Mouse (Mus musculus) E14TG2a.4 (cell line): ENCODE measurements around the gene Prdm1.

Source experiments
- H3K27me3 ChIP-seq: 2 replicates; pipeline ENCODE4 v1.6.1; 2014; ENCODE audit warnings: low read length, control low read depth; ENCODE audit not compliant: insufficient read depth
- H3K36me3 ChIP-seq: 2 replicates; pipeline ENCODE4 v1.6.1; 2014; ENCODE audit warnings: low read length, control low read depth; ENCODE audit not compliant: insufficient read depth
- H3K4me1 ChIP-seq: replicated peaks from 2 replicates; pipeline ENCODE4 v1.6.1; 2014; ENCODE audit warnings: low read depth, low read length, control low read depth
- H3K4me3 ChIP-seq: replicated peaks from 2 replicates; pipeline ENCODE4 v1.5.1; 2014; ENCODE audit warnings: mild to moderate bottlenecking, low read length
- H3K9me3 ChIP-seq: 2 replicates; pipeline ENCODE4 v1.6.1; 2014; ENCODE audit warnings: low read length, control low read depth
- CTCF ChIP-seq: conservative IDR thresholded peaks from 2 replicates; pipeline ENCODE4 v1.5.1; 2014; ENCODE audit warnings: low read length
- NANOG ChIP-seq: IDR thresholded peaks from 2 replicates; pipeline ENCODE4 v1.6.1; 2014; ENCODE audit warnings: borderline replicate concordance, low read length, mixed read lengths
- POU5F1 ChIP-seq: IDR thresholded peaks from 2 replicates; pipeline ENCODE4 v1.6.1; 2014; ENCODE audit warnings: low read length, borderline replicate concordance

Prdm1 gene

DNA sequence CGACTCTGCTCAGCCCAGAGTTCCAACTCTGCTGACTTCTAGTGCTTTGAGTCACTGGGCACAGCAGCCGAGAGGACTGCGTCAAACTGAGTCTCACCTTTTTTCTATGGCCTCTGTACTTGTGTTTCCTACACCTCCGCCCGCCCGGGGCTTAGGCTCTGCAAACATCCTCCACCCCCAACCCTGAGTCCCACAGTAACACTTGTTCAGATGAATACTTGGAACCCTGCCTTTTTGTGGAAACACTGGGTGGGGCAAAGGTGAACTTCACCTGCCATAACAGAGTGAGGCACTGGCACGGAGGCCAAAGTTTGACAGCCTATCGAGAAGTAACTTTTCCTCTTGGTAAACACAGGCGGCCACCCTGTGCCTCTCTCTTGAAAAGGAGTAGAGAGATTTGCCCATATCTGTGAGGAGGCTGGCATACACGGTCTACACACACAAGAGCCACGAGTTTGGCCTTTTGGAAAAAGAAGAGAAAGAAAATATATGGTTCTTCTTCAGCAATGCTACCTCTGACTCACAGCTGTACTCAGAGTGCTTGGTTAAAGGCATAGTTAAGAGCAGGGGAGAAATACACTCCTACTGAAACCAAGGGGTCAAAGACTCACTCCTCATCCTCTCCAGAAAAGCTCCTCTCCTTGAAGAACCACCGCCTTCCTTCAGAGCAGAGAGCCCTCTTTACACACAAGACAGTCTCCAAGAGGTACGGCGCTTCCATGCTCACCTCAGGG is 80.7 kb downstream of the Prdm1 start:
- Histone ChIP-seq H3K9me3 (no peaks in the 10 kb centered on the region), H3K4me1 (peaks cover 83% of the 10 kb centered on the region), H3K36me3 (peaks cover 40% of the 10 kb centered on the region), H3K4me3 (peak overlapping the region; percentile 24; the same call in 1 of the 2 replicates), H3K27me3 (no peaks in the 10 kb centered on the region)
- TF ChIP-seq POU5F1, result no peak
- no peak for TF ChIP-seq NANOG
- no peak for TF ChIP-seq CTCF

DNA sequence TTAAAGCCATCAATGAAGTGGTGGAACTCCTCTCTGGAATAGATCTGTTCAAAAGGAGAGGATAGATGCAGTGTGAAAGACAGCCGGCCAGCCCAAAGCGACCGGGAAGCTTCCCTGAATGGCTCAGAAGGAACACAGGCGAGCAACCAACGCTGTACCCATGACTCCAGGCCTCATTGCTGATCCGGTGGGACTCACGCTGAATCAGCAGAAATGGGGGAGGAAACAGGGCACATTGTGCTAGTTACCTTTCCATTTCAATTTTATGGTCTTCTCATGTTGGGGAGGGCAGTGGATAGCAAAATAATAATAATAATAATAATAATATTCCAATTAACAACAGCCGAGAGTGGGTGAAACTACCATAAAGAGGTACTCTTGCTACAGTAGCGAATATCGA is 81.3 kb downstream of the Prdm1 start:
- Histone ChIP-seq H3K36me3 (peaks cover 41% of the 10 kb centered on the region), H3K4me3 (peak overlapping the region; percentile 11; the same call in 1 of the 2 replicates), H3K9me3 (no peaks in the 10 kb centered on the region), H3K27me3 (no peaks in the 10 kb centered on the region), H3K4me1 (peaks cover 83% of the 10 kb centered on the region)
- TF ChIP-seq CTCF (no peak), NANOG (no peak), POU5F1 (no peak)

DNA sequence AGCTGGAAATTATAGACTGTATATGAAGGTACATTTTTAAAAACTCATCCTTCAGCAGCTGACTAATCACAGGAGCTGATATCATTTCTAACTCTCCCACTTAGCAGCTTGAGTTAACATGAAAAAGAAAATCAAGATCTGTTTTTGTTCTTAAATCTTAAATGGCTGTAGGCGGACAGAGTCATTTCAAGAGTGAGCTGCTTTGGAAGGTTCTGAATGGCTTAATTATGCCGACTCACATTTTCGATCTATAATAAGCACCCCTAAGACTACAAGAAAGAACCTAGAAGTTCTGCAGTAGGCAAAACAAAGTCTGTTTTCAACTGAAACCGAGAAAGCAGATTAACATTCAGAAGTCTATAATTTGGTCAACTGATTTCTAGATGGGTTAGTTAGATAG is 83.9 kb downstream of the Prdm1 start:
- H3K4me3 ChIP-seq, result no peak overlapping the region
- H3K9me3 ChIP-seq, result no peaks in the 10 kb centered on the region
- peaks cover 38% of the 10 kb centered on the region for H3K36me3 ChIP-seq
- TF ChIP-seq POU5F1, result no peak
- TF ChIP-seq NANOG, result no peak
- no peak for TF ChIP-seq CTCF
- H3K4me1 ChIP-seq, result peaks cover 85% of the 10 kb centered on the region
- H3K27me3 ChIP-seq, result no peaks in the 10 kb centered on the region

DNA sequence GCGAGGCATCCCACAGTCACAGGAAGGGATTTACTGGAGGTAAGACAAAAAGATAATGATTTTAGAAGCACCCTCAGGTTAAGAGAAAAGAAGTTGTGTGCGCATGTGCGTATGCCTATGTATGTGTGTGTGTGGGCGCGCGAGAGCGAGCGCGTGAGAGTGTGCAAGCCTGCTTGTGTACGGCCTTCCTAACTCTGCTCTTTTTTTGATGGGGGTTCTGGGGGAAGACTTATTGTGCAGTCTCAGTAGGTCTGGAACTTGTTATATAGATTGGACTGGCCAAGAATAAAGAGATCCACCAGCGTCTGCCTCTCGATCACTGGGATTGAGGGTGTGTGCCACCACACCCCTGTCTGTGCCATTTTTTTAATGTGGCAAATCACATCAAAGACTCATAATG is 84.6 kb downstream of the Prdm1 start:
- Histone ChIP-seq H3K4me3 (no peak overlapping the region), H3K4me1 (peaks cover 83% of the 10 kb centered on the region), H3K9me3 (no peaks in the 10 kb centered on the region), H3K27me3 (no peaks in the 10 kb centered on the region), H3K36me3 (peaks cover 41% of the 10 kb centered on the region)
- TF ChIP-seq CTCF (no peak), POU5F1 (no peak), NANOG (no peak)

DNA sequence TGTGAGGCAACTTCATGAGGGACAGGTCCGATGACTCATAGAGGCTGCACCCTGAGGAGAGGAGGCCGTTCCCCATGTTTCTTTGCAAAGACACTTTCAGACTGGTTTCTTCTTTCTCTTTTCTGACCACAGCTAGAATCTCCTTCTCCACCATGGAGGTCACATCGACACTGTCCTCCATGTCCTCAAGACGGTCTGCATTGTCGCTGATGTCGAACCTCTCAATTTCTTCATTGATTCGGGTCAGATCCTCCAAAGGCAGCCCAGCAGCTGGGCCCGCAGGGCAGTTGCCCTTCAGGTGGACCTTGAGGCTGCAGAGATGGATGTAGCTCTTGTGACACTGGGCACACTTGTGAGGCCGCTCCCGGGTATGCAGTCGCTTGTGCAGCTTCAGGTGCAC is 88.6 kb downstream of the Prdm1 start:
- Histone ChIP-seq H3K9me3 (no peaks in the 10 kb centered on the region), H3K36me3 (peaks cover 43% of the 10 kb centered on the region), H3K27me3 (no peaks in the 10 kb centered on the region), H3K4me1 (peaks cover 68% of the 10 kb centered on the region), H3K4me3 (peak overlapping the region; percentile 59)
- TF ChIP-seq POU5F1 (no peak), NANOG (no peak), CTCF (no peak)

DNA sequence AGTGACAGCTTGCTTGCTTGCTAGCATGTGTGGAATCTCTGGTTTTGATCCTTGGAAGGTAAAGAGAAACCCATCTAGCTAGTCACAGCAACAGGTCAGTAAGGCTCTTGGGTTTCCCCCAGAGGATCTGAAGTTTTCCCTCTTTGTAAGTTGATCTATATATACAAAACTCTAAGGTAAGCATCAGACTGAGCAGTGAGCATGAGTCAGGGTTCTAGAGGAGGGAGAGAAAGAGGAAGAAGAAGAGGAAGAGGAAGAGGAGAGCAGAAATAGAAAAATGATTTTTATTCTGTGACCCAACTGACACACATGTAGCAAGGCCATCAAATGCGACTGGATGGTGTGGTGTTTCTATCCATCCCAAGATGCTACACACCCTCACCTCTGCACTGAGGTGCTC is 90.7 kb downstream of the Prdm1 start:
- Histone ChIP-seq H3K4me1 (peaks cover 65% of the 10 kb centered on the region), H3K9me3 (no peaks in the 10 kb centered on the region), H3K36me3 (peaks cover 22% of the 10 kb centered on the region), H3K27me3 (no peaks in the 10 kb centered on the region), H3K4me3 (no peak overlapping the region)
- TF ChIP-seq CTCF, result no peak
- TF ChIP-seq NANOG, result no peak
- no peak for TF ChIP-seq POU5F1

DNA sequence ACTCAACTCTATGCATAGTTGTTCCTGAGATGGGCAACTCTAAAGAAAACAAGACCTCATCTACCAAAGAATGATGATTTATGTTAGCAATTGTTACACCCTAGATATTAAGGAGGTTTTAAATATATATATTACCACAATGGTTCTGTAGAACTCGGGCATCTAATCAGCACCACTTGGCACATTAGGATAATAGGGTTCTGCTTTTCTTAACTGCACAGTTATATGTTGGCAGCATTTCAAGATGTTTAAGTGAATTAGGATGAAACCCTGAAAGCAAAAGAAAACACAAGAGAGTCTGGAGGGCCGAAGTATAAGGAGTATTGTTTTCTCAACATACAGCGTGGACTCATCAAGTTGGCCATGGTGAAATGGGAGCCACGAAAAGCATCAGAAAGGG is 92.3 kb downstream of the Prdm1 start:
- no peak for TF ChIP-seq POU5F1
- no peak for TF ChIP-seq CTCF
- no peak for TF ChIP-seq NANOG
- Histone ChIP-seq H3K4me3 (no peak overlapping the region), H3K9me3 (no peaks in the 10 kb centered on the region), H3K36me3 (peaks cover 21% of the 10 kb centered on the region), H3K27me3 (no peaks in the 10 kb centered on the region), H3K4me1 (peaks cover 73% of the 10 kb centered on the region)

DNA sequence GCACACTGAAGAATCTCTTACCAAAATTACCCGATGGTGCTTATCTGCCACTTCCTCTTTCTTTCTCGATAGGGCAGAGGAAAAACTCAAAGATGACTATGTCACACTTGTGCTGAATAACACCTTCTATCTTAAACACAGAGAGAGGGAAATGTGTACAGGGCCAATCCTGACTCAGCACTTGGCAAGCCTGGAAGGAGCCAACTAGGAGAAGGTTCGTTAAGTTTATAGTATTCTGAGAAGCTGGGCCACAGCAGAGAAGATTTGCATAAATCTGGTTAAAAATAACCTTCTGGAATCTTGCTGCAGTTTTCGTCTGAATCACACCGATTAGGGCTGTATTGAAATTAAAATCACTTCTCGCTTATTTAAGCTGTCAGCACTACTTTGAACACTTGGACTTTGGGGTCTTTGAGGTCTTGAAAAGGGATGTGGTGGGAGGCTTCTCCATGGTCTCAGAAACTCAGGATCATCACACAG is 93.6 kb downstream of the Prdm1 start:
- peaks cover 67% of the 10 kb centered on the region for H3K4me1 ChIP-seq
- no peaks in the 10 kb centered on the region for H3K9me3 ChIP-seq
- no peak overlapping the region for H3K4me3 ChIP-seq
- TF ChIP-seq POU5F1, result no peak
- no peak for TF ChIP-seq CTCF
- peak; percentile 76; the same call in 1 of the 2 replicates for TF ChIP-seq NANOG
- H3K36me3 ChIP-seq, result peaks cover 18% of the 10 kb centered on the region
- no peaks in the 10 kb centered on the region for H3K27me3 ChIP-seq
